In the genomic region with DNA sequence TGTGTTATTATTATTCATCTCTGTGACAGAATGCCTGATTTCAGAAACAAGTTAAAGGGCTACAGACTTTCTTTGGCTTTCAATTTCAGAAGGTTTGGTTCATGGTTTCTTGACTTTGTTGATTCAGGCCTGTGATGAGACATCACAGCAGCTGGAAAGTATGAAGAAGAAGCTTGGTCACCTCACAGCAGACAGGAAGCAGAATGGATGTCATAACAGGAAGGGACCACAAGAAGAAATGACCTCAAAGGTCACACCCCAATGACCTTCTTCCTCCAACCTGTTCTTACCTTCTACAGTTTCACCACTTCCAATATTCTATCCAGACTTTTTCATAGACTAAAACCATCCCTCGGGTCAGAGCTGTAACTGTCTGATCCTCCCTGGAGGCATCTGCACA, we compare ENCODE assay signal across 18 mouse cellular contexts.
"Had no signal": no experiment of that assay in that cellular context is flagged by ENCODE, and none has a peak within 500 bp of the region (broad histone marks: within the 10 kb centered on the region; RNA-seq: fewer than 3 reads in every experiment).

No protein-coding gene starts in this region.

- H3K27me3 ChIP-seq: kidney, embryonic 15.5 days; liver, embryonic 13.5 days; neural tube, embryonic 12.5 days; neural tube, embryonic 15.5 days had no signal

- H3K9ac ChIP-seq: kidney, embryonic 15.5 days; liver, embryonic 13.5 days; lung, embryonic 14.5 days; neural tube, embryonic 12.5 days; neural tube, embryonic 15.5 days had no signal

- DNase-seq: kidney, adult 11 months; kidney, adult 8-10 months; kidney, postnatal 10 days; kidney, postnatal 36 days; layer of hippocampus, postnatal 36 days; liver, embryonic 13.5 days; lung, embryonic 14.5 days; midbrain, embryonic 14.5 days; retina, postnatal 1 day; thymus, adult 18-20 months; thymus, postnatal 36 days had no signal

- H3K4me1 ChIP-seq: liver, embryonic 13.5 days; neural tube, embryonic 12.5 days had no signal

- H3K4me3 ChIP-seq: kidney, embryonic 15.5 days; left cerebral cortex, adult 2 months; liver, embryonic 13.5 days; neural tube, embryonic 12.5 days; neural tube, embryonic 15.5 days had no signal

- ATAC-seq: lung, postnatal 0 days had no signal

- H3K36me3 ChIP-seq: kidney, embryonic 15.5 days; liver, embryonic 13.5 days; neural tube, embryonic 12.5 days; neural tube, embryonic 15.5 days had no signal

- H3K9me3 ChIP-seq: kidney, embryonic 15.5 days; liver, embryonic 13.5 days; neural tube, embryonic 12.5 days; neural tube, embryonic 15.5 days had no signal

- H3K27ac ChIP-seq: kidney, embryonic 15.5 days; left cerebral cortex, adult 2 months; liver, embryonic 13.5 days; macrophage; neural tube, embryonic 12.5 days; neural tube, embryonic 15.5 days had no signal

- H3K4me2 ChIP-seq: kidney, embryonic 15.5 days; liver, embryonic 13.5 days; lung, embryonic 14.5 days; midbrain, embryonic 11.5 days; neural tube, embryonic 12.5 days; neural tube, embryonic 15.5 days had no signal
